Mouse (Mus musculus): ENCODE data around the gene Slc22a13.

GRCm38 (mm10) chr9:119230829-119231228, 21.9 kb upstream of the Slc22a13 start:
- no peak for TF ChIP-seq POLR2A (IDR thresholded peaks at IDR 0.05; ENCODE audit: control insufficient read depth, extremely low read depth, insufficient read depth, low read length, poor library complexity)
- TF ChIP-seq CTCF (IDR thresholded peaks at IDR 0.05; ENCODE audit: borderline replicate concordance, control insufficient read depth, extremely low read depth, insufficient read depth, low read length, poor library complexity), result no peak
